Mouse (Mus musculus): ENCODE data around the gene Icam4. TPM values are rescaled to one million over a fixed set of nuclear protein-coding genes. Genes with fewer than 3 reads are reported as not detected.

The Icam4 gene
- polyA plus RNA-seq (2014; fragmentation: Nextera tagmentation; extraction: Ambion mirVana) = 0.84 and 1.0 TPM in 2 replicates

DNA sequence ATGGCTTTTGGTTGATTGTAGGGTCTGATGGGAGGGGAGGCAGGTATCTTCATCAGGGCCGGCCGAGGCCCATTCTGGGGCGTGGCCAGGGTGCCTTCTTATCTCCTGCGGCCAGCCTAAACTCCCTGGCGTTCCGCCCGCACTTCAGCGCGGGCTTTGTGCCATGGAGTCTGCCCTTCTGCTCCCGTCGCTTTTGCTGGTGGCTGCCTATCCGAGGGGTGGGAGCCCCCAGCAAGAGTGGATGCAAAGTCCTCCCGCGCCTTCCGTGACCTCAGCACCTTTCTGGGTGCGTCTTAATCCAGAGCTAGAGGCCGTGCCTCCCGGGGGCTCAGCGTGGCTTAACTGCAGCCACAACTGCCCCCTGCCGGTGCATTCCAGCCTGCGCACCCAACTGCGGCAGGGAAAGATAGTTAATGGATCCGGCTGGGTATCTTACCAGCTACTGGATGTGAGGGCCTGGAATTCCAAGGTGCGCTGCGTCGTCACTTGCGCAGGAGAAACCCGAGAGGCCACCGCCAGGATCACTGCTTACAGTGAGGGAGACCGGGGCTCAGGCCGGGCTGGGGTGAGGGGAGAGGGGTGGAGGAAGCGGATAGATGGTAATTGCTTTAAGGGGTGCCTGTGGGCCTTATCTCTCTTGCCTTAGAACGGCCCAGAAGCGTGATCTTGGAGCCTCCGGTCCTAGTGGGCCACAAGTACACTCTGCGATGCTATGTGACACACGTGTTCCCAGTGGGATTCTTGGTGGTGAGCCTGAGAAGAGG is at the start of gene Icam4:
Icam4 (plus strand) TSS at position 83 of the 764 bp plus-strand sequence.
- H3K4me1 ChIP-seq (ENCODE audit: control insufficient read depth, insufficient read depth, low read length) = peaks cover 26% of the 10 kb centered on the region
- H3K27me3 ChIP-seq (ENCODE audit: control insufficient read depth, insufficient read depth, low read length) = peaks cover 26% of the 10 kb centered on the region
- peak within 1 kb of the TSS; percentile 89 for H3K4me2 ChIP-seq (replicated peaks; ENCODE audit: low read depth, low read length)
- no peak within 1 kb of the TSS; the same call in 1 of the 2 replicates for H3K9ac ChIP-seq (replicated peaks; ENCODE audit: low read depth, low read length)
- no peaks in the 10 kb centered on the region for H3K9me3 ChIP-seq (ENCODE audit: control insufficient read depth, low read depth, low read length)
- peak; percentile 21 for ATAC-seq (ENCODE audit: insufficient number of reproducible peaks, insufficient read depth, low FRiP score, low read depth)
- H3K36me3 ChIP-seq (ENCODE audit: control insufficient read depth, insufficient read depth, low read length) = no peaks in the 10 kb centered on the region
- no peak within 1 kb of the TSS for H3K27ac ChIP-seq (ENCODE audit: low read length)
- peak within 1 kb of the TSS; percentile 24 for H3K4me3 ChIP-seq (ENCODE audit: low read depth, low read length)
- WGBS = 3% methylated on average over 37 of the region's 37 CpGs

DNA sequence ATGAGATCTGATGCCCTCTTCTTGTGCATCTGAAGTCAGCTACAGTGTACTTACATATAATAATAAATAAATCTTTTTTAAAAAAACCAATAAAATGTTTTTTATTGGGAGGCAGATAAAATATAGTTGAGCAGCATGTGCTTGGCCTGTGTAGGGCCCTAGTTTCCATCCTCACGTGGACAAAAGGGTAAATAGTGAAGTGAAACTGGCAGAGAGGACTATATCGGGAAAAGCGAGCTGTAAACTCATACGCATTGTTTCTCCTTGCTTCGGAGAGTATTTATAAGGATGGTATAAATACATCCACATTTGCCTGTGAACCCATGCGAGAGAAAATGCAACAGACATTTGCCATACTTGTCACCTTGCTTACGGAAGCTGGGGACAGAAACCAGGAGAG is 49.4 kb upstream of the Icam4 start:
- ATAC-seq (ENCODE audit: insufficient number of reproducible peaks, insufficient read depth, low FRiP score, low read depth) = no peak
- 86% methylated on average over 7 of the region's 7 CpGs for WGBS
- Histone ChIP-seq H3K9me3 (ENCODE audit: control insufficient read depth, low read depth, low read length) (no peaks in the 10 kb centered on the region), H3K4me2 (replicated peaks; ENCODE audit: low read depth, low read length) (no peak overlapping the region), H3K36me3 (ENCODE audit: control insufficient read depth, insufficient read depth, low read length) (no peaks in the 10 kb centered on the region), H3K4me1 (ENCODE audit: control insufficient read depth, insufficient read depth, low read length) (peaks cover 5% of the 10 kb centered on the region; the same call in 1 of the 2 replicates), H3K9ac (replicated peaks; ENCODE audit: low read depth, low read length) (no peak overlapping the region), H3K4me3 (ENCODE audit: low read depth, low read length) (no peak overlapping the region), H3K27me3 (ENCODE audit: control insufficient read depth, insufficient read depth, low read length) (no peaks in the 10 kb centered on the region), H3K27ac (ENCODE audit: low read length) (no peak overlapping the region)

DNA sequence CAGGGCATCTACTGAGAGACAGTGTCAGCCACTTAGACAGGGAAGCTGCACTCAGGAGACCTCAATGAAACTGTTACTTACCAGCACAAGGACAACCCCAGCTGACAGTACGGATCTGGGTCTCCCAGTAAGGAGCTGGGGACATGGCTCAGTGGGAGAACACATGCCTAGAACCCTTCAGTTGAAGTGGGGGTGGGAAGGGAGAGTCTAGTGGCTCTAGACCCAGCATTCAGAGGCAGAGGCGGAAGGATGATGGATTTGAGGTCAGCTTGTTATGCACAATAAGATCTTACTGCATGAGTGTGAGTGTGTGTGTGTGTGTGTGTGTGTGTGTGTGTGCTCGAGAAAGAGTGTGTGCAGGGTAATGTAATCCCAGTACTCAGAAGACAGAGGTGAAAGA is 47.0 kb upstream of the Icam4 start:
- Histone ChIP-seq H3K9me3 (ENCODE audit: control insufficient read depth, low read depth, low read length) (no peaks in the 10 kb centered on the region), H3K36me3 (ENCODE audit: control insufficient read depth, insufficient read depth, low read length) (no peaks in the 10 kb centered on the region), H3K4me1 (ENCODE audit: control insufficient read depth, insufficient read depth, low read length) (peaks cover 5% of the 10 kb centered on the region; the same call in 1 of the 2 replicates), H3K4me3 (ENCODE audit: low read depth, low read length) (no peak overlapping the region), H3K9ac (replicated peaks; ENCODE audit: low read depth, low read length) (no peak overlapping the region), H3K27me3 (ENCODE audit: control insufficient read depth, insufficient read depth, low read length) (no peaks in the 10 kb centered on the region), H3K4me2 (replicated peaks; ENCODE audit: low read depth, low read length) (no peak overlapping the region), H3K27ac (ENCODE audit: low read length) (no peak overlapping the region)
- 63% methylated on average over 3 of the region's 3 CpGs for WGBS
- no peak for ATAC-seq (ENCODE audit: insufficient number of reproducible peaks, insufficient read depth, low FRiP score, low read depth)

DNA sequence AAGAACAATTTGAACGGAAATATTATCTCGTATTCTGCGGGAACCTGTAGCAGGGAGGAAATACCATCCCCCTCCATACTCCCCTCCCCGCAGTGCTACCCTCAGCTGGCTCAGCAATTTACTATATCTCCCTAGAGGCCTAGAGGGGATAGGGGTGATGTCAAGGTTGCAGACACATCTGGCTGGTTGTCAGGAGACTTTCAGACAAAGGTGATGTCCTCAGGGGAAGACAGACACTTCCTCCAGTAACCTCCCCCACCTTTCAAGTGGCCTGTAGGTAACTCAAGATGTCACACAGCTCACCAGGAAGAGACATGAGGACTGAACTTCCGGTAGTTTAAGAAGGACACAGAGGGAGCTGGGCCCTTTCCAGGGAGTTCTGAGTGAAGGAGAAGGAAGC is 46.0 kb upstream of the Icam4 start:
- Histone ChIP-seq H3K4me2 (replicated peaks; ENCODE audit: low read depth, low read length) (no peak overlapping the region), H3K36me3 (ENCODE audit: control insufficient read depth, insufficient read depth, low read length) (no peaks in the 10 kb centered on the region), H3K27ac (ENCODE audit: low read length) (no peak overlapping the region), H3K27me3 (ENCODE audit: control insufficient read depth, insufficient read depth, low read length) (no peaks in the 10 kb centered on the region), H3K4me3 (ENCODE audit: low read depth, low read length) (no peak overlapping the region), H3K4me1 (ENCODE audit: control insufficient read depth, insufficient read depth, low read length) (peaks cover 12% of the 10 kb centered on the region; the same call in 1 of the 2 replicates), H3K9ac (replicated peaks; ENCODE audit: low read depth, low read length) (no peak overlapping the region), H3K9me3 (ENCODE audit: control insufficient read depth, low read depth, low read length) (no peaks in the 10 kb centered on the region)
- 39% methylated on average over 5 of the region's 5 CpGs for WGBS
- no peak for ATAC-seq (ENCODE audit: insufficient number of reproducible peaks, insufficient read depth, low FRiP score, low read depth)

DNA sequence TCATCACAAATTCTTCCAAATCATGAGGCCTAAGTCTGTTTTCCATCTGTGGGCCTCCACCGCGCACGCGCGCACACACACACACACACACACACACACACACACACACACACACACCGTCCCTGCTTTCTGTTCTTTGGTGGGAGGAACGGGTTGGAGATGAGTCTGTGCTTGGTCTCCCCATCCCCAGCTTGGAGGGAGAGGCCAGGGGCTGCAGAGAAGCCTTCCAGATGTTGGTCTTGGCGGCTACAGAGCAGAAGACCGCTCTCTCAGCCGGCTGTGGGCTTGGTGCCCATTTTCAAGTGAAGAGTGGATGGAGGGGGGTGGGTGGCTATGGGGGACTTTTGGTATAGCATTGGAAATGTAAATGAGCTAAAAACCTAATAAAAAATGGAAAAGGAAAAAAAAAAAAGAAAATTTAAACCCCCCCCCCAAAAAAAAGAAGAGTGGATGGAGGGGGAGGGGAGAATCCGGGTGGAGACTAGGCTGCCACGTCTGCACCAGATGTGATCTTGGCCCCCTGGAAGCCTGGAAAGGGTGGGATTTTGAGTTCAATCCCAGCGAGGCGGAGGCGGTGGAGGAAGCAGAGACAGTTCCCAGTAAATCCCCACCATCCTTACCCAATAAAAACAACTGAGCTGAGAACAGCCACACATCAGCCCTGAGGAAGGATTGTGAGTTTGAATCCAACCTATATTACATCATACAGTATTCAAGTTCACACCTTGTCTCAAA is 42.1 kb upstream of the Icam4 start:
- no peaks in the 10 kb centered on the region for H3K27me3 ChIP-seq (ENCODE audit: control insufficient read depth, insufficient read depth, low read length)
- peak; percentile 88 for ATAC-seq (ENCODE audit: insufficient number of reproducible peaks, insufficient read depth, low FRiP score, low read depth)
- WGBS = 31% methylated on average over 15 of the region's 15 CpGs
- H3K27ac ChIP-seq (ENCODE audit: low read length) = peak overlapping the region; percentile 91
- H3K9me3 ChIP-seq (ENCODE audit: control insufficient read depth, low read depth, low read length) = no peaks in the 10 kb centered on the region
- no peak overlapping the region for H3K4me3 ChIP-seq (ENCODE audit: low read depth, low read length)
- H3K9ac ChIP-seq (replicated peaks; ENCODE audit: low read depth, low read length) = no peak overlapping the region
- no peak overlapping the region for H3K4me2 ChIP-seq (replicated peaks; ENCODE audit: low read depth, low read length)
- H3K4me1 ChIP-seq (ENCODE audit: control insufficient read depth, insufficient read depth, low read length) = peaks cover 20% of the 10 kb centered on the region; the same call in 1 of the 2 replicates
- no peaks in the 10 kb centered on the region for H3K36me3 ChIP-seq (ENCODE audit: control insufficient read depth, insufficient read depth, low read length)

DNA sequence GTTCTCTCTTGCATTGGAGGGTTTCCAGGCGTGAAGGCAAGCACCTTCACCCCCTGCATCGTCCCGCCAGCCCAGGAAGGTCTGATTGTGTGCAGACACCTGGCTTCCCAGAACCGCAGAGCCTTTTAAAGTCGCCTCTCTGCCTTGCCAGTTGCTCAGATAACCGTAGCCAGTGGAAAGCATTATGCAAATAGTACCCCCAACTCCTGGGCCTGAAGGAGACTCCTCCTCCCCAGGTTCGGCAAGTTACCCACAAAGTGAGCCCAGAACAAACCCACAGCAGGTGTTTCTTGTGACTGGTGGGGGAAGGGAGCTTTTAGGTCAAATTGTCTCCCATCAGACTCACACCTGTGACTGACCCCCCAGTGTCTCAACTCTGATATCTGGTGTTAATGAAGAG is 41.2 kb upstream of the Icam4 start:
- no peaks in the 10 kb centered on the region for H3K9me3 ChIP-seq (ENCODE audit: control insufficient read depth, low read depth, low read length)
- no peaks in the 10 kb centered on the region for H3K27me3 ChIP-seq (ENCODE audit: control insufficient read depth, insufficient read depth, low read length)
- 21% methylated on average over 7 of the region's 7 CpGs for WGBS
- ATAC-seq (ENCODE audit: insufficient number of reproducible peaks, insufficient read depth, low FRiP score, low read depth) = no peak
- no peak overlapping the region for H3K9ac ChIP-seq (replicated peaks; ENCODE audit: low read depth, low read length)
- no peak overlapping the region for H3K4me3 ChIP-seq (ENCODE audit: low read depth, low read length)
- H3K4me1 ChIP-seq (ENCODE audit: control insufficient read depth, insufficient read depth, low read length) = peaks cover 22% of the 10 kb centered on the region
- peak overlapping the region; percentile 87 for H3K27ac ChIP-seq (ENCODE audit: low read length)
- H3K4me2 ChIP-seq (replicated peaks; ENCODE audit: low read depth, low read length) = no peak overlapping the region
- H3K36me3 ChIP-seq (ENCODE audit: control insufficient read depth, insufficient read depth, low read length) = no peaks in the 10 kb centered on the region

DNA sequence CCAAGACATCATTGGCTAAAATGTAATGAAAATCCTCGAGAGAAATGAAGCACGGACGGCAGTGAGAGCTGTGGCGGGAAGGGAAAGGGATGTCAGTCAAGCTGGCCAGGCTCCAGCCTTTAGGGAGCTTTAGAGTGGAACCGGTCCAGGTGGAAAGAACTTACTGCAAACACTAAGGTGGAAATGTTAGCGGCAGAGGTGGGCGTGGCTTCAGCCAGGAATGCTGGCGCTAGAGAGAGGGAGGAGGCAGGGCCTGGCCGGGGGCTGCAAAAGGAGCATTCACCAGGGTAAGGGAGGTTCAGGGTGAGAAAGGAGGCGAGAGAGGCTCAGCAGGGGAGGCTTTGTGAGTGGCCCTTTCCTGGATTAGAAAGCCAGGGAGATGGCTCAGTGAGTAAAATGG is 38.3 kb upstream of the Icam4 start:
- H3K9ac ChIP-seq (replicated peaks; ENCODE audit: low read depth, low read length) = no peak overlapping the region
- H3K9me3 ChIP-seq (ENCODE audit: control insufficient read depth, low read depth, low read length) = no peaks in the 10 kb centered on the region
- H3K4me2 ChIP-seq (replicated peaks; ENCODE audit: low read depth, low read length) = peak overlapping the region; percentile 27
- H3K36me3 ChIP-seq (ENCODE audit: control insufficient read depth, insufficient read depth, low read length) = no peaks in the 10 kb centered on the region
- no peak for ATAC-seq (ENCODE audit: insufficient number of reproducible peaks, insufficient read depth, low FRiP score, low read depth)
- no peaks in the 10 kb centered on the region for H3K27me3 ChIP-seq (ENCODE audit: control insufficient read depth, insufficient read depth, low read length)
- no peak overlapping the region for H3K4me3 ChIP-seq (ENCODE audit: low read depth, low read length)
- WGBS = 5% methylated on average over 10 of the region's 10 CpGs
- H3K27ac ChIP-seq (ENCODE audit: low read length) = peak overlapping the region; percentile 69; the same call in 1 of the 2 replicates
- H3K4me1 ChIP-seq (ENCODE audit: control insufficient read depth, insufficient read depth, low read length) = peaks cover 24% of the 10 kb centered on the region

DNA sequence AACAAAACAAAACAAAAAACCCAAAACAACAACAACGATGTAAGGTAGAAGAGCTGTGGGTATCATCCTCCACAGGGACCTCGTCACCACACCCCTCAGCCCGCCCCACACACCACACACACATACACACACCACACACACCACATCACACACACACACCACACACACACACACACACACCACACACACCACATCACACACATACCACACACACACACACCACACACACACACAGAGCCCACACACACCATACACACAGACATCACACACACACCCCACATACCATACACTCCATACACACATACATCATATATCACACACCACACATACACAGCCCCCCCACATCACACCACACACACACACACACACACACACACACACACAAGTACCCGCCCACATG is 37.6 kb upstream of the Icam4 start:
- H3K9me3 ChIP-seq (ENCODE audit: control insufficient read depth, low read depth, low read length) = no peaks in the 10 kb centered on the region
- H3K36me3 ChIP-seq (ENCODE audit: control insufficient read depth, insufficient read depth, low read length) = no peaks in the 10 kb centered on the region
- H3K9ac ChIP-seq (replicated peaks; ENCODE audit: low read depth, low read length) = no peak overlapping the region
- peaks cover 19% of the 10 kb centered on the region for H3K4me1 ChIP-seq (ENCODE audit: control insufficient read depth, insufficient read depth, low read length)
- H3K4me3 ChIP-seq (ENCODE audit: low read depth, low read length) = no peak overlapping the region
- WGBS = 98% methylated on average over 4 of the region's 4 CpGs
- no peak overlapping the region for H3K27ac ChIP-seq (ENCODE audit: low read length)
- H3K4me2 ChIP-seq (replicated peaks; ENCODE audit: low read depth, low read length) = no peak overlapping the region
- H3K27me3 ChIP-seq (ENCODE audit: control insufficient read depth, insufficient read depth, low read length) = no peaks in the 10 kb centered on the region
- ATAC-seq (ENCODE audit: insufficient number of reproducible peaks, insufficient read depth, low FRiP score, low read depth) = no peak

Measured in stomach, embryonic 14.5 days (tissue).